In genomic region chr19:15904734-15905133, GRCm38 (mm10) we compare ENCODE assay signal across 14 mouse cellular contexts. TPM values are rescaled to one million over a fixed set of nuclear protein-coding genes. Genes with fewer than 3 reads are reported as not detected.
DNase-seq lines count a peak whose midpoint lies in the region; ATAC-seq lines count a peak whose summit lies in the region.
"Had no signal": no experiment of that assay in that cellular context is flagged by ENCODE, and none has a peak within 500 bp of the region (broad histone marks: within the 10 kb centered on the region; RNA-seq: fewer than 3 reads in every experiment).

No protein-coding gene starts in this region.

- H3K27ac ChIP-seq in kidney, embryonic 15.5 days: no peak overlapping the region
- 0 out of 2 replicates have a peak overlapping the region, but pooled peaks have one; percentile 3 for H3K27ac ChIP-seq in liver, embryonic 13.5 days
- H3K27ac ChIP-seq: forebrain, embryonic 13.5 days had no signal

- ATAC-seq in kidney, embryonic 15.5 days (replicated peaks; ENCODE audit: low FRiP score): no peak
- ATAC-seq in granulocyte monocyte progenitor cell, adult 5-6 weeks (replicated peaks; ENCODE audit: poor library complexity, severe bottlenecking): peak; percentile 26
- ATAC-seq in liver, embryonic 13.5 days (ENCODE audit: low read depth): peak; percentile 77
- ATAC-seq in megakaryocyte progenitor cell, adult 5-6 weeks (replicated peaks; ENCODE audit: poor library complexity): no peak
- ATAC-seq: intestine, embryonic 16.5 days had no signal

- no peak overlapping the region for H3K9ac ChIP-seq in kidney, embryonic 15.5 days
- no peak overlapping the region for H3K9ac ChIP-seq in liver, embryonic 13.5 days
- H3K9ac ChIP-seq: embryonic facial prominence, embryonic 12.5 days; forebrain, embryonic 13.5 days had no signal

- peak; percentile 15 for DNase-seq in adrenal gland, adult 2 months
- DNase-seq in adrenal gland, adult 8-10 months: no peak
- DNase-seq in kidney, adult 8-10 months: peak; percentile 50 to 71
- no peak for DNase-seq in liver, embryonic 13.5 days
- DNase-seq in MN1 (ENCODE audit: low spot score): no peak
- DNase-seq: cerebellum, adult 9-11 months; gastrocnemius, postnatal 25 days; right cerebral cortex, postnatal 25 days had no signal

- no peaks in the 10 kb centered on the region for H3K27me3 ChIP-seq in kidney, embryonic 15.5 days
- H3K27me3 ChIP-seq in liver, embryonic 13.5 days: no peaks in the 10 kb centered on the region
- H3K27me3 ChIP-seq: embryonic facial prominence, embryonic 12.5 days; forebrain, embryonic 13.5 days had no signal

- H3K9me3 ChIP-seq in kidney, embryonic 15.5 days (replicated peaks): no peaks in the 10 kb centered on the region
- no peaks in the 10 kb centered on the region for H3K9me3 ChIP-seq in liver, embryonic 13.5 days (replicated peaks)
- H3K9me3 ChIP-seq: embryonic facial prominence, embryonic 12.5 days; forebrain, embryonic 13.5 days had no signal

- peaks cover 50% of the 10 kb centered on the region for H3K36me3 ChIP-seq in kidney, embryonic 15.5 days
- peaks cover 71% of the 10 kb centered on the region for H3K36me3 ChIP-seq in liver, embryonic 13.5 days

- H3K4me3 ChIP-seq in kidney, embryonic 15.5 days (replicated peaks): no peak overlapping the region
- no peak overlapping the region for H3K4me3 ChIP-seq in liver, embryonic 13.5 days (replicated peaks)
- H3K4me3 ChIP-seq: embryonic facial prominence, embryonic 12.5 days; forebrain, embryonic 13.5 days had no signal

- 79% methylated on average over 4 of the region's 4 CpGs for WGBS in kidney, embryonic 15.5 days
- 67% methylated on average over 4 of the region's 4 CpGs for WGBS in liver, embryonic 13.5 days (ENCODE audit: insufficient replicate concordance)

- H3K4me2 ChIP-seq in kidney, embryonic 15.5 days: no peak overlapping the region
- H3K4me2 ChIP-seq in liver, embryonic 13.5 days: no peak overlapping the region

- H3K4me1 ChIP-seq in kidney, embryonic 15.5 days: 0 out of 2 replicates have a peak, but pooled peaks cover 5% of the 10 kb centered on the region
- peaks cover 9% of the 10 kb centered on the region for H3K4me1 ChIP-seq in liver, embryonic 13.5 days (replicated peaks)

RNA-seq across cellular contexts. Expression of gene Psat1, which starts 42.4 kb away (rescaled TPM):
- total RNA-seq in adrenal gland, adult 2 months (2021): 100 to 1,000 TPM in 1 of 2 experiments, 10 to 100 TPM in 1; 33.2 to 130 TPM
- 7.1 and 7.6 TPM in 2 replicates for polyA plus RNA-seq in adrenal gland, adult 2 months (2012; rRNA removed)
- total RNA-seq in adrenal gland, adult 8-10 months (2022): 100 to 1,000 TPM in 1 of 4 experiments, 10 to 100 TPM in 3; 38.3 to 144 (median 66.5) TPM
- polyA plus RNA-seq in kidney, embryonic 15.5 days (2015; fragmentation: Nextera tagmentation; extraction: Ambion mirVana): 93.5 and 107 TPM in 2 replicates
- total RNA-seq in granulocyte monocyte progenitor cell, adult 5-6 weeks (2014; fragmentation: Nextera tagmentation): 91.8 and 95.8 TPM in 2 replicates
- total RNA-seq in granulocyte monocyte progenitor cell, adult 5-6 weeks (2017): 104 and 128 TPM in 2 replicates
- 165 and 186 TPM in 2 replicates for polyA plus RNA-seq in liver, embryonic 13.5 days (2015; fragmentation: Nextera tagmentation; extraction: Ambion mirVana)
- total RNA-seq in megakaryocyte progenitor cell, adult 5-6 weeks (2015): 130 and 136 TPM in 2 replicates
- 99.4 and 103 TPM in 2 replicates for total RNA-seq in megakaryocyte progenitor cell, adult 5-6 weeks (2017)

Comparison
In these comparisons a context has a peak if more than half of its experiments do, and no peak if none do; other contexts are left out.
1. DNase-seq: peak in adrenal gland, adult 2 months (single experiment) and kidney, adult 8-10 months (2 of 2); none in adrenal gland, adult 8-10 months (single experiment), liver, embryonic 13.5 days (single experiment) and MN1 (single experiment).
2. ATAC-seq: peak in granulocyte monocyte progenitor cell, adult 5-6 weeks (single experiment) and liver, embryonic 13.5 days (single experiment); none in kidney, embryonic 15.5 days (single experiment) and megakaryocyte progenitor cell, adult 5-6 weeks (single experiment).